Mouse (Mus musculus) activated CD4-positive, CD25-positive, alpha-beta regulatory T cell, adult 4 months (primary cell): ENCODE measurements at regions not wholly inside any gene's neighbourhood (a gene's known extent, or its start where the extent isn't known, plus 50 kb on each side); places are given as distances from the start of the nearest gene placed in this dataset.

Source experiments
- ATAC-seq: one replicate; pipeline ENCODE4 v1.8.0; 2017

DNA sequence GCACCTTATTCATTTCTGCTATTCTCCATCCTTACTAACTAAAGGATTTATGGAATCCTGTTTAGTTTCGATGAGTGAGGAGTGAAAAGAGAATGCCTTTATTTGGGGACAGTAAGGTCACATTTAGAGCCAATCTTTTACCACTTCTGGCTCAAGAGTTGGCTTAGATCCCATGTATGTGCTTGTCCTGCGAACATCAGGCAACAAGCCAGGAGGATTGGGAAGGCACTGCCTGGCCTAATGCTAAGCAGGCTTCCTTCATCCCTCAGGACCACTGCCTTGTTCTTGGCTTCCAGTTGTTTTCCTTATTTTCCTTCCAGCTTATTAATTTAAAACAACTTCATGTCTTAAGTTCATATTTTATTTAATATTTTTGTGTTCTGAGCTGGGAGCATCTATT is 442.9 kb downstream of the Vgll3 start:
- no peak for ATAC-seq

DNA sequence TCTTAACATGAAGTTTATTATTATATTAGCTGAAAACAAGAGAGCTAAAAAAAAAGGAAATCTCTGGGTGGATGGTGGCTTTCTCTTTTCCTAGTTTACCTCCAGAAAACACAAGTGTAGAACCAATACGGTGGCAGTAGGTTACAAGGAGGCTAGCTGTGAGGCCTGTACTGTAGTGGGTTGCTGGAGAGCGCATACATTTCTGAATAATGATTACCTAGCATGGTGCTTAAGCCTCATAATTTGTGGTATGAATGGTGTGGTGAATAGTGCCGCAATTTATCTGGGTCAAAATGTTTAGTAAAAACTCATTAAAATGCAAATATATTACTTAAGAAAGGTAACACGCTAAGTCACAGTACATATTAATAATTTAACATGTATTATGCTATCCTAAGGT is 453.9 kb downstream of the Vgll3 start:
- no peak for ATAC-seq

DNA sequence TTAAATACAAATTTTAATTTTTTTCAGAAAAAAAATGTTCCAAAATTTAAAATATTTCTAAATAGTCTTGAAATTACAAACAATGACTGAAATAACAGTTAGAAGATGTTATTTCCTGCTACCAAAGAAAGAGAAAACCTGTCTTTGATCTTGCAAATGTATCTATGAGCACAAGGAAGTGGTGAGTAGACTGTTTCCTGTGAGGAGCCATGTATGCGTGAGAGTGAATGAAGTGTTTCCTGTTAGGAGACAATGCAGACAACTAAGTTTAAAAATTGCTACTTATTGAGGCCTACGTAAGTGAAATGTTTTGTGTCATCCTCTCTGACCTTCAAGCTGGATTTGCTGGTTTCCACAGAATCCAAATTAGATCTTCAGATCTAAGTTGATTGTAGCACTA is 461.6 kb downstream of the Vgll3 start:
- peak; percentile 73 for ATAC-seq
